Mouse (Mus musculus) MEL (cell line): ENCODE data around the gene Cyp19a1. TPM values are rescaled to one million over a fixed set of nuclear protein-coding genes. Genes with fewer than 3 reads are reported as not detected.

ENCODE experiments used
- polyA plus RNA-seq, 2 experiments: library from polyadenylated mRNA; stranded (reverse) in 1 of 2; unstranded in 1 of 2; fragments of >175 nt in 1 of 2; fragments of >200 nt in 1 of 2; gene quantifications; 2 replicates each; pipeline versions ENCODE4 v1.2.1 to v1.2.4; 2012; ENCODE audit warnings: low replicate concordance in 2 of 2, low read depth in 1 of 2; ENCODE audit not compliant: insufficient read length in 2 of 2, insufficient read depth in 1 of 2, missing spikeins in 1 of 2
- total RNA-seq: library from RNA; depleted of rRNA; stranded (reverse); fragments of 300-350 nt; gene quantifications from 2 replicates; pipeline ENCODE4 v1.2.3, GENCODE M21; 2012; rRNA removed

Cyp19a1 gene
- total and polyA plus RNA-seq, 3 experiments, result not detected

Other genes with a start within 250 kb of the Cyp19a1 start
- gene Tnfaip8l3, start 199.7 kb downstream of the Cyp19a1 start, total RNA-seq, result not detected in 2 replicates
- not detected for gene Tnfaip8l3, start 199.7 kb downstream of the Cyp19a1 start, polyA plus RNA-seq
- gene Gldn, start 18.4 kb upstream of the Cyp19a1 start, total RNA-seq, result not detected in 2 replicates
- gene Gldn, start 18.4 kb upstream of the Cyp19a1 start, polyA plus RNA-seq, result not detected
- 6.1 and 6.9 TPM in 2 replicates for gene Dmxl2, start 233.5 kb upstream of the Cyp19a1 start, total RNA-seq
- gene Dmxl2, start 233.5 kb upstream of the Cyp19a1 start, polyA plus RNA-seq, result 100 to 1,000 TPM in 1 of 2 experiments, 1 to 10 TPM in 1; 9.1 to 238 TPM